Mouse (Mus musculus) midbrain, embryonic 14.5 days (tissue): ENCODE data around the gene Pde1a. TPM values are rescaled to one million over a fixed set of nuclear protein-coding genes. Genes with fewer than 3 reads are reported as not detected.

ENCODE experiments used
- ATAC-seq: fragments of 200-750 bp; cut with Nextera tagmentation; 2 replicates; pipeline ENCODE4 v1.8.0; 2017; ENCODE audit warnings: moderate number of reproducible peaks, moderate library complexity; ENCODE audit not compliant: low FRiP score, low TSS enrichment
- DNase-seq: peaks from one replicate; pipeline ENCODE4 v3.0.0-alpha.2; 2015
- H3K27ac ChIP-seq: fragments of 300-500 bp; sonication (generic); replicated peaks from 2 replicates; pipeline ENCODE4 v1.5.1; 2014; ENCODE audit warnings: mild to moderate bottlenecking, low read depth, low read length, moderate library complexity
- H3K27me3 ChIP-seq: fragments of 300-500 bp; sonication (generic); 2 replicates; pipeline ENCODE4 v1.6.1; 2014; ENCODE audit warnings: low read length, control low read depth, mixed read lengths; ENCODE audit not compliant: control insufficient read depth, insufficient read depth
- H3K36me3 ChIP-seq: fragments of 300-500 bp; sonication (generic); 2 replicates; pipeline ENCODE4 v1.6.1; 2014; ENCODE audit warnings: low read length, control low read depth; ENCODE audit not compliant: control insufficient read depth, insufficient read depth
- H3K4me1 ChIP-seq: fragments of 300-500 bp; sonication (generic); 2 replicates; pipeline ENCODE4 v1.6.1; 2014; ENCODE audit warnings: mild to moderate bottlenecking, antibody characterized with exemption, low read length, control low read depth; ENCODE audit not compliant: control insufficient read depth, insufficient read depth
- H3K4me2 ChIP-seq: fragments of 300-500 bp; sonication (generic); 2 replicates; pipeline ENCODE4 v1.6.1; 2014; ENCODE audit warnings: mild to moderate bottlenecking, low read length, moderate library complexity
- H3K4me3 ChIP-seq: fragments of 300-500 bp; sonication (generic); replicated peaks from 2 replicates; pipeline ENCODE4 v1.5.1; 2014; ENCODE audit warnings: low read depth, low read length
- H3K9ac ChIP-seq: fragments of 300-500 bp; sonication (generic); replicated peaks from 2 replicates; pipeline ENCODE4 v1.6.1; 2014; ENCODE audit warnings: mild to moderate bottlenecking, low read length, moderate library complexity
- H3K9me3 ChIP-seq: fragments of 300-500 bp; sonication (generic); 2 replicates; pipeline ENCODE4 v1.6.1; 2016; ENCODE audit warnings: low read length, control low read depth, mixed read lengths; ENCODE audit not compliant: control insufficient read depth
- WGBS: fragments of 180-500 bp; shearing (Covaris S2); extraction: QIAGEN DNeasy Blood & Tissue Kit; methylation state at CpG from one replicate; pipeline ENCODE4 v1.1.7; 2014; 5-methylcytosine and 5-hydroxymethylcytosine counted together
- polyA plus RNA-seq: library from polyadenylated mRNA; unstranded; fragments of >200 nt; fragmentation: Nextera tagmentation; extraction: Ambion mirVana; gene quantifications from 2 replicates; pipeline ENCODE4 v1.2.1, GENCODE M21; 2014

Gene Pde1a
- polyA plus RNA-seq, 1 experiment from 2014 or later = 3.2 TPM

- peak; percentile 4 for DNase-seq
- Histone ChIP-seq H3K9me3 (no peaks in the 10 kb centered on the region), H3K4me1 (no peaks in the 10 kb centered on the region), H3K4me3 (no peak overlapping the region), H3K27ac (no peak overlapping the region), H3K4me2 (no peak overlapping the region), H3K9ac (no peak overlapping the region), H3K36me3 (no peaks in the 10 kb centered on the region), H3K27me3 (no peaks in the 10 kb centered on the region)
- no peak for ATAC-seq
- 72% methylated on average over 2 of the region's 2 CpGs for WGBS
These were observed 55.8 kb downstream of the Pde1a start for GRCm38 (mm10) chr2:80073426-80073825.

DNA sequence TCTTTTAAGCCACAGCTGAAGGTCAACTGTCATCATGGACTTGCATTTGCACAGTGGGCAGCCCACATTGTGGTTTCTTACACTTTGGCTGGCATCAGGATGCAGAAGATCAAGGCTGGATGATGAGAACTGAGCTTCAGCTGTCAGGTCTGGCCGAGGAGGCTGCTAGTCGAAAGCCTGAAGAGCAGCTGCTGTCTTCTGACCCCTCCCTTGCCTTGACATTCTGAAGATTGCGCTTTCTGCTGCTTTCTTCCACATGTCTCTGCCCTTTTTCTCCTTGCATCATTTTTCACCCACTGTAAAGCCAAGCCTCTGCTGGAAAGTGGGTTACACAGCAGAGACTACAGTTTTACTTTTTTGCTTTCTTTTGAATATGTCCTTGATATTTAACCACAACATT lies 59.5 kb downstream of the Pde1a start:
- Histone ChIP-seq H3K27me3 (no peaks in the 10 kb centered on the region), H3K36me3 (no peaks in the 10 kb centered on the region), H3K4me3 (no peak overlapping the region), H3K4me2 (no peak overlapping the region), H3K9me3 (no peaks in the 10 kb centered on the region), H3K9ac (no peak overlapping the region), H3K4me1 (no peaks in the 10 kb centered on the region), H3K27ac (no peak overlapping the region)
- ATAC-seq (no peak), DNase-seq (no peak)
- 77% methylated on average over 3 of the region's 3 CpGs for whole genome bisulfite sequencing

DNA sequence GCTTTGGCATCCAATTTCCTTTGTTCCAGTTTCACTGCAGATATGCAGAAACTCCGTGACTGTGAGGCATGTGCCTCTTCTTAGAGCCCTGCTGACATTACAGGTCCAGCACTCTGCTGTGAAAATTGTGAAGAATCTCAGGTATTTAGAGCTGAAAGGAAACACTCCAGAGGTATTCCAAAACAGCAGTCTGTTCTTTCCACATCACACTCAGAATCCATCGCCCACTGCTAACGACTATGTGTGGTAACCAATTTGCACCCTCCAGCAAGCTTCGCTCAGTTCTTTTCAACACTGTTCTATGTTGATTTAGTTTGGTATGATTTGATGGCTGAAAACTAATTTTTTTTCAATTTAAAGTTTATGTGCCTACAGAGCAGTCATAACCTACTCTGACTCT lies 62.8 kb downstream of the Pde1a start:
- H3K27me3 ChIP-seq = no peaks in the 10 kb centered on the region
- H3K4me2 ChIP-seq = no peak overlapping the region
- WGBS = 89% methylated on average over 4 of the region's 4 CpGs
- ATAC-seq = no peak
- no peak for DNase-seq
- H3K27ac ChIP-seq = no peak overlapping the region
- no peaks in the 10 kb centered on the region for H3K9me3 ChIP-seq
- no peak overlapping the region for H3K4me3 ChIP-seq
- H3K9ac ChIP-seq = no peak overlapping the region
- no peaks in the 10 kb centered on the region for H3K36me3 ChIP-seq
- H3K4me1 ChIP-seq = no peaks in the 10 kb centered on the region

DNA sequence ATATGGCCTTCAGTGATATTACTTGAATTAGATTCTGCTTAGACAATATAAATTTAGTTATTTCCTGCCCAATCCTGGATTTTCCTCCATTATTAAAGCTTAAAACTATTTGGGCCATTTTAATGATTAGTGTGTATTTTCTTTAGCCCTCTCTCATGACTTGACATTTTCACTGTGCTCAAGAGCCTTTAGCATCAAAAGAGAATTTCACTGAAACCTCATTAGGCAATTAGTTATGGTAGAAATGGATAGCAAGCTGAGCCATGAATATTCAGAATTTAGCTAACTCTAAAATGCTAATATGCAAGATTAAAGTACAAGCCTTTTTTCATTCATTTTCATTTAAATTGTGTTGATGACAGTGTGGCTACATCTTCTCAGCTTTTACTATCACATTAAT lies 73.2 kb downstream of the Pde1a start:
- Histone ChIP-seq H3K27me3 (no peaks in the 10 kb centered on the region), H3K9me3 (no peaks in the 10 kb centered on the region), H3K4me3 (no peak overlapping the region), H3K27ac (no peak overlapping the region), H3K4me1 (no peaks in the 10 kb centered on the region), H3K36me3 (no peaks in the 10 kb centered on the region), H3K4me2 (no peak overlapping the region), H3K9ac (no peak overlapping the region)
- ATAC-seq = no peak
- peak; percentile 25 for DNase-seq

- H3K27me3 ChIP-seq = no peaks in the 10 kb centered on the region
- DNase-seq (no peak), ATAC-seq (no peak)
- H3K36me3 ChIP-seq = no peaks in the 10 kb centered on the region
- H3K9me3 ChIP-seq = no peaks in the 10 kb centered on the region
- WGBS = 79% methylated on average over 3 of the region's 3 CpGs
- H3K27ac ChIP-seq = no peak overlapping the region
- no peaks in the 10 kb centered on the region for H3K4me1 ChIP-seq
- H3K9ac ChIP-seq = no peak overlapping the region
- H3K4me3 ChIP-seq = no peak overlapping the region
- no peak overlapping the region for H3K4me2 ChIP-seq
These were observed 75.2 kb downstream of the Pde1a start for GRCm38 (mm10) chr2:80054042-80054441.

DNA sequence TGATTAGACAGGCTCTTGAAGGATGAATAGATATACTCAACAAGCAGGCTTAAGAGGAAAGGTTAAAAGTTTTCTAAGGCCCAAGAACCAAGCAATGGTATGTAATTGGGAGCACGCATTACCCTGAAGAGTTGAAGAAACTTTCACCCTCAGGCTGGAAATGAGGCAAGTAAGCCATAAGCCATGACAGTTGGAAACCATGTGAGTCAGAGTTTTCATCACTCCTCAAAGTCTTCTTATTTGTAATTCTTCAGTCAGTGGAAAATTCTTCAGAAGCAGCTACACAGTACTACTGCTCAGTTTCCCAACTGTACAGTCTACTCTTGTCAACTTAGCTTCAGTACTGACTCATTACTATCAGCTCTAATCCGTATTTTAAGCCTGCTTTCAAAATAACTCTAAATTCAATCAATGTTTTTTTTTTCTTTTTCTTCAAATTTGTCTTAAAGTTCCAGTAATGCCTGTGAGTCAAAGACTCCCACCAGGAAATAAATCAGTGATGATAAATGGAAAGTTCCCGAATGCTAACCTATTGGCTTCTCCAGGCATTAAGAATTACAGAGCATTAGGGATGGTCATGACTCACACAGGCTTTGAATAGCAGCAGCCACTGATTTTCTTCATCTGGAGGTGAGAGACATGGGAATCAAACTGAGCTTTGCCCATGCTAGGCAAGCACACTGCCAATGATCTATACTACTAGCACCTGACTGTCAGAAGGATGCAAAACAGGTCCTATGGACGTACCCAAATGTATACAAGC lies 82.3 kb downstream of the Pde1a start:
- no peaks in the 10 kb centered on the region for H3K9me3 ChIP-seq
- no peak overlapping the region for H3K27ac ChIP-seq
- no peaks in the 10 kb centered on the region for H3K36me3 ChIP-seq
- no peaks in the 10 kb centered on the region for H3K4me1 ChIP-seq
- no peak for ATAC-seq
- H3K4me3 ChIP-seq = no peak overlapping the region
- 88% methylated on average over 4 of the region's 4 CpGs for WGBS
- H3K27me3 ChIP-seq = no peaks in the 10 kb centered on the region
- H3K4me2 ChIP-seq = no peak overlapping the region
- no peak overlapping the region for H3K9ac ChIP-seq
- DNase-seq = no peak

- no peaks in the 10 kb centered on the region for H3K9me3 ChIP-seq
- no peaks in the 10 kb centered on the region for H3K27me3 ChIP-seq
- whole genome bisulfite sequencing = 73% methylated on average over 10 of the region's 10 CpGs
These were observed 90.4 kb downstream of the Pde1a start for GRCm38 (mm10) chr2:80038642-80039445.

GRCm38 (mm10) chr2:80037971-80038370 lies 91.3 kb downstream of the Pde1a start:
- no peak overlapping the region for H3K4me3 ChIP-seq
- no peaks in the 10 kb centered on the region for H3K27me3 ChIP-seq
- no peak overlapping the region for H3K27ac ChIP-seq
- no peaks in the 10 kb centered on the region for H3K9me3 ChIP-seq
- ATAC-seq (no peak), DNase-seq (peak; percentile 6)
- WGBS = 85% methylated on average over 5 of the region's 5 CpGs
- no peaks in the 10 kb centered on the region for H3K36me3 ChIP-seq
- no peak overlapping the region for H3K9ac ChIP-seq
- H3K4me2 ChIP-seq = no peak overlapping the region
- no peaks in the 10 kb centered on the region for H3K4me1 ChIP-seq

More at GRCm38 (mm10) chr2:80038642-80039445, 90.4 kb downstream of the Pde1a start:
- Histone ChIP-seq H3K4me2 (no peak overlapping the region), H3K36me3 (no peaks in the 10 kb centered on the region), H3K27ac (no peak overlapping the region), H3K9ac (no peak overlapping the region), H3K4me1 (no peaks in the 10 kb centered on the region), H3K4me3 (no peak overlapping the region)
- no peak for DNase-seq
- ATAC-seq = no peak

- Histone ChIP-seq H3K4me1 (no peaks in the 10 kb centered on the region), H3K9me3 (no peaks in the 10 kb centered on the region), H3K4me2 (no peak overlapping the region), H3K27me3 (no peaks in the 10 kb centered on the region), H3K27ac (no peak overlapping the region), H3K36me3 (no peaks in the 10 kb centered on the region), H3K9ac (no peak overlapping the region), H3K4me3 (no peak overlapping the region)
- no peak for DNase-seq
- ATAC-seq = no peak
- WGBS = 78% methylated on average over 2 of the region's 2 CpGs
These were observed 100.2 kb downstream of the Pde1a start for GRCm38 (mm10) chr2:80029051-80029450.
